Mouse (Mus musculus) lung, embryonic 14.5 days (tissue): ENCODE data around the gene Uri1. TPM values are rescaled to one million over a fixed set of nuclear protein-coding genes. Genes with fewer than 3 reads are reported as not detected.

Experiments used
- ATAC-seq: fragments of 200-750 bp; cut with Nextera tagmentation; 2 replicates; pipeline ENCODE4 v1.8.0; 2017; ENCODE audit warnings: mild to moderate bottlenecking, moderate TSS enrichment, moderate library complexity; ENCODE audit not compliant: insufficient read depth
- DNase-seq: peaks from one replicate; pipeline ENCODE4 v3.0.0-alpha.2; 2015
- H3K27ac ChIP-seq: fragments of 300-500 bp; sonication (generic); 2 replicates; pipeline ENCODE4 v1.5.1; 2014; ENCODE audit warnings: low read depth, mild to moderate bottlenecking, moderate library complexity
- H3K27me3 ChIP-seq: fragments of 300-500 bp; sonication (generic); 2 replicates; pipeline ENCODE4 v1.6.1; 2014; ENCODE audit warnings: low read length, control low read depth; ENCODE audit not compliant: insufficient read depth
- H3K36me3 ChIP-seq: fragments of 300-500 bp; sonication (generic); 2 replicates; pipeline ENCODE4 v1.6.1; 2014; ENCODE audit warnings: control low read depth; ENCODE audit not compliant: insufficient read depth
- H3K4me1 ChIP-seq: fragments of 300-500 bp; sonication (generic); 2 replicates; pipeline ENCODE4 v1.6.1; 2014; ENCODE audit warnings: antibody characterized with exemption, control low read depth; ENCODE audit not compliant: insufficient read depth
- H3K4me2 ChIP-seq: fragments of 300-500 bp; sonication (generic); 2 replicates; pipeline ENCODE4 v1.6.1; 2014; ENCODE audit warnings: mild to moderate bottlenecking
- H3K4me3 ChIP-seq: fragments of 300-500 bp; sonication (generic); 2 replicates; pipeline ENCODE4 v1.5.1; 2014; ENCODE audit warnings: low read depth, low read length
- H3K9ac ChIP-seq: fragments of 300-500 bp; sonication (generic); 2 replicates; pipeline ENCODE4 v1.6.1; 2014
- H3K9me3 ChIP-seq: fragments of 300-500 bp; sonication (generic); 2 replicates; pipeline ENCODE4 v1.6.1; 2016; ENCODE audit warnings: low read depth, low read length, control low read depth
- CTCF ChIP-seq: IDR thresholded peaks from 2 replicates; pipeline ENCODE4 v1.5.1; 2016; ENCODE audit warnings: antibody characterized with exemption, low read depth
- WGBS: fragments of 180-500 bp; shearing (Covaris S2); extraction: QIAGEN DNeasy Blood & Tissue Kit; methylation state at CpG from one replicate; pipeline ENCODE4 v1.1.7; 2014; 5-methylcytosine and 5-hydroxymethylcytosine counted together
- polyA plus RNA-seq: library from polyadenylated mRNA; unstranded; fragments of >200 nt; fragmentation: Nextera tagmentation; extraction: Ambion mirVana; gene quantifications from 2 replicates; pipeline ENCODE4 v1.2.1, GENCODE M21; 2014

Gene Uri1
- polyA plus RNA-seq, 1 experiment from 2014 or later: 65.7 TPM

DNA sequence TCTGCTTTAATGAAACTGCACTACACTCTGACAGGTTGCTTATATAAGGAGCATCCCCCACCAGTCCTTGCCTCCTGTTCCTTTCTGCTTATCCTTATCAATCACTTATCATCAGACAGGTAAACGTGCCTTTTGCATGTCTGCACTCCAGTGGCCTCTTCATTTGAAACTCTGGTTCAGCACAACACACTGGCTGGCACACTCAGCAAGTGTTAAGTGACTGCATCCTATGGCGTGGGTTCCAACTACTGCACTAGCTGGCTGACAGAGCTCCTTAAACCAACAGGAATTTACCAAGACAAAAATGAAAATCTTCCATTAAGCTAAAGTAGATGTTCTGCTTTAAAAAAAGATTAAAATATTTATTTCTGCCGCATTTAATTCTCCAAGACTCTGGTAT is 9.4 kb downstream of the Uri1 start:
- Histone ChIP-seq H3K36me3 (no peaks in the 10 kb centered on the region), H3K4me2 (no peak overlapping the region), H3K4me3 (no peak overlapping the region), H3K27me3 (no peaks in the 10 kb centered on the region), H3K9ac (no peak overlapping the region), H3K4me1 (no peaks in the 10 kb centered on the region), H3K9me3 (no peaks in the 10 kb centered on the region), H3K27ac (no peak overlapping the region)
- DNase-seq (no peak), ATAC-seq (no peak)
- 47% methylated on average over 3 of the region's 3 CpGs for WGBS
- TF ChIP-seq CTCF: no peak

DNA sequence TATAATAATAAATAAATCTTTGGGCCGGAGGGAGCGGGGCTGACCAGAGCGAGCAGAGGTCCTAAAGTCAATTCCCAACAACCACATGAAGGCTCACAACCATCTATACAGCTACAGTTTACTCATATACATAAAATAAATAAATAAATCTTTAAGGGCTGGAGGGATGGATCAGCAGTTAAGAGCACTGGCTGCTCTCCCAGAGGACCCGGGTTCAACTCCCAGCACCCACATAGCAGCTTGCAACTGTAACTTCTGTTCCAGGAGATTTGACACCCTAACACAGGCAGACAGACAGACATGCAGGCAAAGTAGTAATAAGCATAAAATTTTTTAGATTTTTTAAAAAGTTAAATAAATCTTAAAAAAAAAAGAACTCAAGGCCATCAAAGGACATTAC is 10.5 kb downstream of the Uri1 start:
- no peaks in the 10 kb centered on the region for H3K4me1 ChIP-seq
- ATAC-seq (no peak), DNase-seq (no peak)
- no peaks in the 10 kb centered on the region for H3K9me3 ChIP-seq
- 89% methylated on average over 4 of the region's 4 CpGs for WGBS
- H3K4me2 ChIP-seq: no peak overlapping the region
- no peak overlapping the region for H3K9ac ChIP-seq
- H3K4me3 ChIP-seq: no peak overlapping the region
- no peak overlapping the region for H3K27ac ChIP-seq
- no peaks in the 10 kb centered on the region for H3K27me3 ChIP-seq
- no peak for TF ChIP-seq CTCF
- no peaks in the 10 kb centered on the region for H3K36me3 ChIP-seq

DNA sequence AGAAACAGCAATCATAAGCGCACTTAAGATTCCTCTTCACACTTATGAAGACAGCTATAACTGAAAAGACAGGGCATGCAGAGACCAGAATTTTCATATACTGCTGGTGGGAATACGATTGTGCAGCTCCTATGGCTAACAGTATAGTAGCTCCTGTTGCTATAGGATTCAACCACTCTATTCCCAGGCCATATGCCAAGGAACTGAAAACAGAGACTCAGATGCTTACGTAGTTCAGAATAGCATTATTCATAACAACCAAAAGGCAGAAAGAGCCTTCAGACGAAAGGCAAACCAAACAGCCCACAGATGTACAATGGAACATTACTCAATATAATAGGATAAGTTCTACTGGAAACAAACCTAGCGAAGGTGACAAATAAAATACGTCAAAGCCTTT is 15.0 kb downstream of the Uri1 start:
- no peak overlapping the region for H3K4me2 ChIP-seq
- no peak overlapping the region for H3K4me3 ChIP-seq
- DNase-seq (no peak), ATAC-seq (no peak)
- no peak overlapping the region for H3K27ac ChIP-seq
- no peaks in the 10 kb centered on the region for H3K36me3 ChIP-seq
- H3K9me3 ChIP-seq: no peaks in the 10 kb centered on the region
- no peak for TF ChIP-seq CTCF
- WGBS: 79% methylated on average over 6 of the region's 6 CpGs
- H3K27me3 ChIP-seq: no peaks in the 10 kb centered on the region
- H3K9ac ChIP-seq: no peak overlapping the region
- no peaks in the 10 kb centered on the region for H3K4me1 ChIP-seq

DNA sequence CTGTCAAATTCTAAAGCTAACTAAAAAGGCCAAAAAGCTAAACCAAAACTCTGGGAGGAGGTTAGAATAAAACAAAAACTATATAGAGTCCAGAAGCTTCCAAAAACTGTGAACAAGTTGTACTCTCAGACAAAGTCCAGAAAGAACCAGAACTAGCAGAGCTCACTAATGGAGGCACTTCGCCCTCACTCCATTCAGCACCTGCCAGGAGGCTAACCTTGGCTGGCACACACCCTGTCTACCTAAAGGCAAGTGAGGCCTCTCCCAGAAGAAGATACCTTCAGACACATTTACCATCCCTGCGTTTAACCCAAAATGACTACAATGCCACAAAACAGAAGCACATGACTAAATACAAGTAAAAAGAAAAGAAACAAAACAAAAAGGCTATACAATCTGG is 20.9 kb downstream of the Uri1 start:
- no peaks in the 10 kb centered on the region for H3K9me3 ChIP-seq
- 90% methylated on average over 2 of the region's 2 CpGs for WGBS
- H3K4me3 ChIP-seq: no peak overlapping the region
- H3K4me2 ChIP-seq: no peak overlapping the region
- H3K27ac ChIP-seq: no peak overlapping the region
- no peak overlapping the region for H3K9ac ChIP-seq
- H3K27me3 ChIP-seq: no peaks in the 10 kb centered on the region
- no peak for DNase-seq
- no peak for ATAC-seq
- H3K4me1 ChIP-seq: no peaks in the 10 kb centered on the region
- TF ChIP-seq CTCF: no peak
- no peaks in the 10 kb centered on the region for H3K36me3 ChIP-seq

DNA sequence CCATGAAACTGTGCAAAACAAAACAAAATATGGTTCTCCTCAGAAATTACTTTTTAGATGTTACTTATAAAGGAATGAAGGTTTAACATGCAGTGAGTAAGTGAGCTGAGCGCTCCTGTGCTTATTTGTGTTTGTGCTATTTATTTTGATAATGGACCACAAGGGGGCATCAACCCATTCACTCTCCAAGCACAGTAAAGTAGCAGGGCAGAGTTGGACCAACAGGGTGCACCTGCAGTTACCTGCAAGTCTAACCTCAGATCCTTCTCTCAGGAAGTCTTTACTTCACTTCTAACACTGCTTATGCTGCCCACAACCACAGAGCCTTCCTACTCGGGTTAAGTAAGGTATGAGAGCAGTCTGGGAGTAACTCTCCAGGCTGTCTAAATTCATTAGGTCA is 23.7 kb downstream of the Uri1 start:
- no peak overlapping the region for H3K9ac ChIP-seq
- ATAC-seq (no peak), DNase-seq (peak; percentile 24)
- H3K4me3 ChIP-seq: no peak overlapping the region
- no peaks in the 10 kb centered on the region for H3K36me3 ChIP-seq
- H3K27ac ChIP-seq: no peak overlapping the region
- H3K4me1 ChIP-seq: no peaks in the 10 kb centered on the region
- TF ChIP-seq CTCF: peak; percentile 45; the same call in 1 of the 2 replicates
- H3K4me2 ChIP-seq: no peak overlapping the region
- H3K9me3 ChIP-seq: no peaks in the 10 kb centered on the region
- WGBS: 45% methylated on average over 2 of the region's 2 CpGs
- no peaks in the 10 kb centered on the region for H3K27me3 ChIP-seq

DNA sequence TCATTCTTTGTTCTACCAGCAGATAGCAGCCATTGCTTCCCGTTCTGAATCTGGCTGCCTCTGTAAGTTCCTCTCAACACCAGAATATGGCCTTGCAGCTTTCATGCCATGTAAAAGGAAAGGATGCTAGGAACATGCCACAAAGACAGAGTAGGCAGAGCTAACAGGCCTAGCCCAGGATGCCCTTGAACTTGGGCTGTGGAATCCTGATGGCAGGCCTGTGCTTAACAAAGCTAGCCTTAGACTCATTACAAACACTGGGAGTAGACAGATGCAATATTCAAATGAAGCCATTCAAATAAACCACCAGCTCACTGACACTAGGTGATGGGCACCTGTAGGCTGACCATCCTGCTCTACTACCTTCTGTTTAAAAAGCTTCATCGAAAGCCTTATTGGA is 30.5 kb downstream of the Uri1 start:
- no peak overlapping the region for H3K27ac ChIP-seq
- WGBS: 88% methylated on average over 2 of the region's 2 CpGs
- no peaks in the 10 kb centered on the region for H3K9me3 ChIP-seq

DNA sequence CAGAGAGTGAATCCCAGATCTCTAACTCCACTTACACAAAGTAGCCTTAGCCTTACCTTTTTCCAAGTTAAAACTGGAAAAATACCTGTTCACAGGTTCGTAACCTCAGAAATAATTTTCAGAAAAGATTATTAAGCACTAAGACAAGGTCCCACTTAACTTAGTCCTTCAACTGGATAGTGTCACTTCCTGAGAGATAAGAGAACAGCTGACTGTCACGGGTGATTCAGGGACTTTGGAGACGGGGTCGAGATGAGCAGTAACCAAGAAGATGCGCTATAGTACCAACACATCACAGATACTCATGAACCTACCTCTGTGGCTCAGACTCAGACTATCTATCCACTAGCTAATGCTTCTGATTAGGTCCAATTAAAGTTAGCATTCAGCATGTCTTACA is 38.5 kb downstream of the Uri1 start:
- TF ChIP-seq CTCF: no peak
- H3K9me3 ChIP-seq: no peaks in the 10 kb centered on the region
- H3K36me3 ChIP-seq: peaks cover 11% of the 10 kb centered on the region
- no peak overlapping the region for H3K4me3 ChIP-seq
- no peak for DNase-seq
- WGBS: 67% methylated on average over 5 of the region's 5 CpGs
- ATAC-seq: no peak
- no peak overlapping the region for H3K9ac ChIP-seq
- no peaks in the 10 kb centered on the region for H3K27me3 ChIP-seq
- no peak overlapping the region for H3K27ac ChIP-seq
- H3K4me2 ChIP-seq: no peak overlapping the region
- no peaks in the 10 kb centered on the region for H3K4me1 ChIP-seq

More for the DNA sequence above, 30.5 kb downstream of the Uri1 start:
- Histone ChIP-seq H3K4me3 (no peak overlapping the region), H3K4me1 (no peaks in the 10 kb centered on the region), H3K9ac (no peak overlapping the region), H3K36me3 (no peaks in the 10 kb centered on the region), H3K27me3 (no peaks in the 10 kb centered on the region), H3K4me2 (no peak overlapping the region)
- ATAC-seq (no peak), DNase-seq (no peak)
- TF ChIP-seq CTCF: no peak

DNA sequence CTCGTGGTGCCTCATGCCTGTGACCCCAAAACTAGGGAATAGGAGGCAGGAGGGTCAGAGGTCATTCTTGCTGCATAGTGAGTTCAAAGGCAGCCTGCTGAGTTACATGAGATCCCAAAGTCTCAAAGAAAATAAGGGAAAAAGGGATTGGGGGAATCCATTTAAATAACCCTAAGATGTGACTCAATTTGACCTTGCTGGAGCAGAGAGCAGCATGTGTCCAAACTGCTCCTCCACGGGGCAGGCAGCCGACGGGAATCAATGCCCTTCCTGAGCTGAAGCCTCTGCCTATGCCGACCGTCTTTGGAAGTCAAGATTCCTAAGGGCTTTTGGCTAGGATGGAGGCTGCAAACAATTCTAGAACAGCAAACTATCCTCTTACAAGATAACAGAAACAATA is 39.9 kb downstream of the Uri1 start:
- Histone ChIP-seq H3K4me3 (no peak overlapping the region), H3K4me1 (no peaks in the 10 kb centered on the region), H3K9me3 (no peaks in the 10 kb centered on the region), H3K27me3 (no peaks in the 10 kb centered on the region), H3K4me2 (no peak overlapping the region), H3K9ac (no peak overlapping the region), H3K36me3 (peaks cover 24% of the 10 kb centered on the region), H3K27ac (no peak overlapping the region)
- ATAC-seq: no peak
- no peak for DNase-seq
- 57% methylated on average over 6 of the region's 6 CpGs for WGBS
- TF ChIP-seq CTCF: no peak
